Mouse (Mus musculus) left cerebral cortex, postnatal 10 days (tissue): ENCODE data around the gene Hfe2. TPM values are rescaled to one million over a fixed set of nuclear protein-coding genes. Genes with fewer than 3 reads are reported as not detected.
A peak's percentile ranks its signal among the peaks of the same experiment; 100 is the strongest.

Source experiments
- DNase-seq, 2 experiments: peaks; one replicate each; pipeline ENCODE4 v3.0.0; 2021 to 2022; ENCODE audit warnings: low spot score in 2 of 2, mixed read lengths in 1 of 2; ENCODE audit errors: extremely low spot score in 1 of 2
- intact Hi-C: fragments of 180-260 bp; cut with DNase I; formaldehyde crosslinking; loops from one replicate; pipeline ENCODE4 v1.15.1; 2025
- total RNA-seq, 2 experiments: library from RNA; stranded (reverse); gene quantifications; 2 replicates each; pipeline ENCODE4 v1.2.3; 2021

Gene Hfe2
- total RNA-seq, 2 experiments from 2014 or later: 0.39 to 0.57 TPM

- intact Hi-C loops: no loop called here
- no peak for DNase-seq
These were observed 4.8 kb upstream of the Hfe2 start for GRCm38 (mm10) chr3:96520171-96520570.

GRCm38 (mm10) chr3:96522149-96522548, 2.8 kb upstream of the Hfe2 start:
- intact Hi-C loops: no loop called here
- no peak for DNase-seq

GRCm38 (mm10) chr3:96524028-96524810, 753 bp upstream of the Hfe2 start:
- intact Hi-C loops: no loop called here
- no peak for DNase-seq

- DNase-seq: no peak
- intact Hi-C loops: no loop called here
These were observed 1.2 kb downstream of the Hfe2 start for GRCm38 (mm10) chr3:96526013-96526762.

GRCm38 (mm10) chr3:96526864-96527542, 2.0 kb downstream of the Hfe2 start:
- no peak for DNase-seq
- intact Hi-C loops: no loop called here

- DNase-seq: no peak
- intact Hi-C loops: no loop called here
These were observed 3.5 kb downstream of the Hfe2 start for GRCm38 (mm10) chr3:96528506-96528905.

GRCm38 (mm10) chr3:96532050-96532449, 7.1 kb downstream of the Hfe2 start:
- intact Hi-C loops: no loop called here
- no peak for DNase-seq

- intact Hi-C loops: no loop called here
- no peak for DNase-seq
These were observed 9.3 kb downstream of the Hfe2 start for GRCm38 (mm10) chr3:96534300-96534699.

- DNase-seq: no peak
- intact Hi-C loops: no loop called here
These were observed 14.3 kb downstream of the Hfe2 start for GRCm38 (mm10) chr3:96539316-96539715.

GRCm38 (mm10) chr3:96540740-96541139, 15.8 kb downstream of the Hfe2 start:
- intact Hi-C loops: no loop called here

GRCm38 (mm10) chr3:96541328-96542078, 16.5 kb downstream of the Hfe2 start:
- intact Hi-C loops: no loop called here

More at GRCm38 (mm10) chr3:96540740-96541139, 15.8 kb downstream of the Hfe2 start:
- no peak for DNase-seq

GRCm38 (mm10) chr3:96542554-96542953, 17.6 kb downstream of the Hfe2 start:
- intact Hi-C loops: no loop called here

More at GRCm38 (mm10) chr3:96541328-96542078, 16.5 kb downstream of the Hfe2 start:
- DNase-seq: no peak

GRCm38 (mm10) chr3:96543345-96543744, 18.4 kb downstream of the Hfe2 start:
- intact Hi-C loops: no loop called here
- DNase-seq: no peak

More at GRCm38 (mm10) chr3:96542554-96542953, 17.6 kb downstream of the Hfe2 start:
- DNase-seq: no peak

- DNase-seq: no peak
- intact Hi-C loops: loop anchor here (5.0 kb wide), 1 partner anchor 152 kb away; the partner anchor contains the start of gene Pias3
These were observed 20.6 kb downstream of the Hfe2 start for GRCm38 (mm10) chr3:96545565-96545964.

- intact Hi-C loops: loop anchor here (1.0 to 5.0 kb wide), 2 partner anchors 33 to 150 kb away; partner anchors contain the start of gene Pias3
- no peak for DNase-seq
These were observed 21.9 kb downstream of the Hfe2 start for GRCm38 (mm10) chr3:96546880-96547279.

- DNase-seq: peak; percentile 77 to 83
- intact Hi-C loops: loop anchor here (1.0 to 5.0 kb wide), 2 partner anchors 33 to 150 kb away; partner anchors contain the start of gene Pias3
These were observed 22.5 kb downstream of the Hfe2 start for GRCm38 (mm10) chr3:96547389-96547960.

- no peak for DNase-seq
- intact Hi-C loops: loop anchor here (5.0 kb wide), 1 partner anchor 148 kb away; the partner anchor contains the start of gene Pias3
These were observed 23.9 kb downstream of the Hfe2 start for GRCm38 (mm10) chr3:96548824-96549223.

- DNase-seq: no peak
- intact Hi-C loops: loop anchor here (5.0 kb wide), 1 partner anchor 148 kb away; the partner anchor contains the start of gene Pias3
These were observed 24.4 kb downstream of the Hfe2 start for GRCm38 (mm10) chr3:96549346-96549745.
